Mouse (Mus musculus): ENCODE data around the gene Syt6.

Gene Syt6

GRCm38 (mm10) chr3:103575156-103575892, at the start of gene Syt6:
TSS of gene Syt6 (plus strand) at chr3:103575231.
- no peak for DNase-seq (ENCODE audit: low read depth, low spot score)

- no peak for DNase-seq (ENCODE audit: low read depth, low spot score)
Measured at GRCm38 (mm10) chr3:103526201-103526704, 48.8 kb upstream of the Syt6 start.

- no peak for DNase-seq (ENCODE audit: low read depth, low spot score)
Measured at GRCm38 (mm10) chr3:103526864-103527263, 48.2 kb upstream of the Syt6 start.

- DNase-seq (ENCODE audit: low read depth, low spot score): no peak
Measured at GRCm38 (mm10) chr3:103534036-103534435, 41.0 kb upstream of the Syt6 start.

- DNase-seq (ENCODE audit: low read depth, low spot score): no peak
Measured at GRCm38 (mm10) chr3:103535207-103535606, 39.8 kb upstream of the Syt6 start.

GRCm38 (mm10) chr3:103539148-103539547, 35.9 kb upstream of the Syt6 start:
- DNase-seq (ENCODE audit: low read depth, low spot score): no peak

- DNase-seq (ENCODE audit: low read depth, low spot score): no peak
Measured at GRCm38 (mm10) chr3:103546166-103546565, 28.9 kb upstream of the Syt6 start.

GRCm38 (mm10) chr3:103546626-103547025, 28.4 kb upstream of the Syt6 start:
- no peak for DNase-seq (ENCODE audit: low read depth, low spot score)

GRCm38 (mm10) chr3:103550236-103550635, 24.8 kb upstream of the Syt6 start:
- no peak for DNase-seq (ENCODE audit: low read depth, low spot score)

GRCm38 (mm10) chr3:103567226-103567625, 7.8 kb upstream of the Syt6 start:
- DNase-seq (ENCODE audit: low read depth, low spot score): no peak

- no peak for DNase-seq (ENCODE audit: low read depth, low spot score)
Measured at GRCm38 (mm10) chr3:103572526-103572925, 2.5 kb upstream of the Syt6 start.

GRCm38 (mm10) chr3:103573106-103573790, 1.8 kb upstream of the Syt6 start:
- no peak for DNase-seq (ENCODE audit: low read depth, low spot score)

- DNase-seq (ENCODE audit: low read depth, low spot score): no peak
Measured at GRCm38 (mm10) chr3:103573791-103574166, 1.3 kb upstream of the Syt6 start.

- no peak for DNase-seq (ENCODE audit: low read depth, low spot score)
Measured at GRCm38 (mm10) chr3:103574566-103575155, 370 bp upstream of the Syt6 start.

GRCm38 (mm10) chr3:103575893-103576641, 1.0 kb downstream of the Syt6 start:
- DNase-seq (ENCODE audit: low read depth, low spot score): no peak

GRCm38 (mm10) chr3:103587136-103587535, 12.1 kb downstream of the Syt6 start:
- no peak for DNase-seq (ENCODE audit: low read depth, low spot score)

GRCm38 (mm10) chr3:103587672-103588071, 12.6 kb downstream of the Syt6 start:
- DNase-seq (ENCODE audit: low read depth, low spot score): no peak

GRCm38 (mm10) chr3:103589636-103590035, 14.6 kb downstream of the Syt6 start:
- DNase-seq (ENCODE audit: low read depth, low spot score): no peak

GRCm38 (mm10) chr3:103592636-103593035, 17.6 kb downstream of the Syt6 start:
- DNase-seq (ENCODE audit: low read depth, low spot score): no peak

GRCm38 (mm10) chr3:103593631-103594030, 18.6 kb downstream of the Syt6 start:
- DNase-seq (ENCODE audit: low read depth, low spot score): no peak

- DNase-seq (ENCODE audit: low read depth, low spot score): no peak
Measured at GRCm38 (mm10) chr3:103595271-103595810, 20.3 kb downstream of the Syt6 start.

GRCm38 (mm10) chr3:103597586-103597985, 22.6 kb downstream of the Syt6 start:
- DNase-seq (ENCODE audit: low read depth, low spot score): no peak

Measured in brain, embryonic 18.5 days (tissue).